Mouse (Mus musculus) embryonic facial prominence, embryonic 13.5 days (tissue): ENCODE results near the gene Mrpl42. TPM values are rescaled to one million over a fixed set of nuclear protein-coding genes. Genes with fewer than 3 reads are reported as not detected.

ENCODE experiments used
- ATAC-seq: fragments of 200-750 bp; cut with Nextera tagmentation; 2 replicates; pipeline ENCODE4 v1.8.0; 2017; ENCODE audit warnings: low read depth; ENCODE audit not compliant: insufficient number of reproducible peaks, insufficient read depth, low FRiP score, low TSS enrichment
- H3K27ac ChIP-seq: fragments of 300-500 bp; sonication (generic); 2 replicates; pipeline ENCODE4 v1.5.1; 2015; ENCODE audit warnings: moderate library complexity, mild to moderate bottlenecking, inconsistent platforms
- H3K27me3 ChIP-seq: fragments of 300-500 bp; sonication (generic); 2 replicates; pipeline ENCODE4 v1.6.1; 2015; ENCODE audit warnings: mild to moderate bottlenecking, inconsistent platforms
- H3K36me3 ChIP-seq: fragments of 300-500 bp; sonication (generic); 2 replicates; pipeline ENCODE4 v1.6.1; 2015; ENCODE audit warnings: mild to moderate bottlenecking, inconsistent platforms
- H3K4me1 ChIP-seq: fragments of 300-500 bp; sonication (generic); 2 replicates; pipeline ENCODE4 v1.6.1; 2015; ENCODE audit warnings: inconsistent platforms
- H3K4me2 ChIP-seq: fragments of 300-500 bp; sonication (generic); 2 replicates; pipeline ENCODE4 v1.6.1; 2015; ENCODE audit warnings: moderate library complexity, mild to moderate bottlenecking, inconsistent platforms
- H3K4me3 ChIP-seq: fragments of 300-500 bp; sonication (generic); 2 replicates; pipeline ENCODE4 v1.5.1; 2015; ENCODE audit warnings: mild to moderate bottlenecking, inconsistent platforms
- H3K9ac ChIP-seq: fragments of 300-500 bp; sonication (generic); 2 replicates; pipeline ENCODE4 v1.6.1; 2015; ENCODE audit warnings: mild to moderate bottlenecking, inconsistent platforms
- H3K9me3 ChIP-seq: fragments of 300-500 bp; sonication (generic); 2 replicates; pipeline ENCODE4 v1.6.1; 2016; ENCODE audit warnings: inconsistent platforms
- WGBS: fragments of 180-500 bp; shearing (Covaris S2); methylation state at CpG from one replicate; pipeline ENCODE4 v1.1.7; 2015; ENCODE audit warnings: mixed read lengths; 5-methylcytosine and 5-hydroxymethylcytosine counted together
- polyA plus RNA-seq: library from polyadenylated mRNA; unstranded; fragments of >200 nt; fragmentation: Nextera tagmentation; extraction: Ambion mirVana; gene quantifications from 2 replicates; pipeline ENCODE4 v1.2.1, GENCODE M21; 2015

The Mrpl42 gene
- polyA plus RNA-seq, 1 experiment from 2014 or later = 316 TPM

GRCm38 (mm10) chr10:95513768-95514556 is 12.2 kb upstream of the Mrpl42 start:
- Histone ChIP-seq H3K27me3 (no peaks in the 10 kb centered on the region), H3K9me3 (no peaks in the 10 kb centered on the region), H3K36me3 (0 out of 2 replicates have a peak, but pooled peaks cover 3% of the 10 kb centered on the region), H3K9ac (peak overlapping the region; percentile 99), H3K4me2 (peak overlapping the region; percentile 64), H3K4me3 (peak overlapping the region; percentile 100), H3K4me1 (peaks cover 14% of the 10 kb centered on the region), H3K27ac (peak overlapping the region; percentile 98)
- 31% methylated on average over 15 of the region's 15 CpGs for WGBS
- ATAC-seq = no peak

- peaks cover 14% of the 10 kb centered on the region for H3K4me1 ChIP-seq
- no peak overlapping the region for H3K27ac ChIP-seq
- no peak for ATAC-seq
- no peaks in the 10 kb centered on the region for H3K9me3 ChIP-seq
- H3K27me3 ChIP-seq = no peaks in the 10 kb centered on the region
- H3K9ac ChIP-seq = no peak overlapping the region
- 82% methylated on average over 8 of the region's 8 CpGs for WGBS
- H3K36me3 ChIP-seq = no peaks in the 10 kb centered on the region
- no peak overlapping the region for H3K4me3 ChIP-seq
- H3K4me2 ChIP-seq = no peak overlapping the region
Observed at GRCm38 (mm10) chr10:95512635-95513034, 10.9 kb upstream of the Mrpl42 start.

- Histone ChIP-seq H3K27me3 (no peaks in the 10 kb centered on the region), H3K9me3 (no peaks in the 10 kb centered on the region), H3K4me3 (no peak overlapping the region), H3K9ac (no peak overlapping the region), H3K27ac (no peak overlapping the region), H3K4me2 (no peak overlapping the region), H3K4me1 (peaks cover 6% of the 10 kb centered on the region), H3K36me3 (no peaks in the 10 kb centered on the region)
- WGBS = 67% methylated on average over 3 of the region's 3 CpGs
- no peak for ATAC-seq
Observed at GRCm38 (mm10) chr10:95509263-95509662, 7.5 kb upstream of the Mrpl42 start.

- H3K27me3 ChIP-seq = no peaks in the 10 kb centered on the region
- WGBS = 72% methylated on average over 6 of the region's 6 CpGs
- no peak overlapping the region for H3K9ac ChIP-seq
- H3K36me3 ChIP-seq = no peaks in the 10 kb centered on the region
- no peak overlapping the region for H3K27ac ChIP-seq
- H3K9me3 ChIP-seq = no peaks in the 10 kb centered on the region
- no peak overlapping the region for H3K4me2 ChIP-seq
- ATAC-seq = no peak
- peaks cover 2% of the 10 kb centered on the region; the same call in 1 of the 2 replicates for H3K4me1 ChIP-seq
- no peak overlapping the region for H3K4me3 ChIP-seq
Observed at GRCm38 (mm10) chr10:95508793-95509192, 7.1 kb upstream of the Mrpl42 start.

GRCm38 (mm10) chr10:95508126-95508525 is 6.4 kb upstream of the Mrpl42 start:
- Histone ChIP-seq H3K36me3 (no peaks in the 10 kb centered on the region), H3K9ac (no peak overlapping the region), H3K27ac (no peak overlapping the region), H3K27me3 (no peaks in the 10 kb centered on the region), H3K4me2 (no peak overlapping the region), H3K4me1 (no peaks in the 10 kb centered on the region), H3K4me3 (no peak overlapping the region), H3K9me3 (no peaks in the 10 kb centered on the region)
- 68% methylated on average over 8 of the region's 8 CpGs for WGBS
- ATAC-seq = no peak

GRCm38 (mm10) chr10:95504341-95504740 is 2.6 kb upstream of the Mrpl42 start:
- WGBS = 26% methylated on average over 1 of the region's 1 CpGs
- H3K9me3 ChIP-seq = no peaks in the 10 kb centered on the region
- ATAC-seq = no peak

GRCm38 (mm10) chr10:95503443-95504235 is 1.9 kb upstream of the Mrpl42 start:
- Histone ChIP-seq H3K27me3 (no peaks in the 10 kb centered on the region), H3K36me3 (no peaks in the 10 kb centered on the region), H3K27ac (no peak overlapping the region), H3K4me2 (no peak overlapping the region), H3K4me3 (no peak overlapping the region), H3K4me1 (peaks cover 11% of the 10 kb centered on the region), H3K9me3 (no peaks in the 10 kb centered on the region), H3K9ac (no peak overlapping the region)
- no peak for ATAC-seq
- WGBS = 84% methylated on average over 14 of the region's 14 CpGs

More at GRCm38 (mm10) chr10:95504341-95504740, 2.6 kb upstream of the Mrpl42 start:
- Histone ChIP-seq H3K9ac (no peak overlapping the region), H3K36me3 (no peaks in the 10 kb centered on the region), H3K27ac (no peak overlapping the region), H3K4me3 (no peak overlapping the region), H3K27me3 (no peaks in the 10 kb centered on the region), H3K4me1 (peaks cover 11% of the 10 kb centered on the region), H3K4me2 (no peak overlapping the region)

- H3K27me3 ChIP-seq = no peaks in the 10 kb centered on the region
- H3K9me3 ChIP-seq = no peaks in the 10 kb centered on the region
- peak overlapping the region; percentile 66 for H3K4me2 ChIP-seq
- H3K9ac ChIP-seq = peak overlapping the region; percentile 90
- peak overlapping the region; percentile 84 for H3K4me3 ChIP-seq
- under 1% methylated on average over 7 of the region's 7 CpGs for WGBS
- H3K36me3 ChIP-seq = peaks cover 15% of the 10 kb centered on the region
- H3K27ac ChIP-seq = peak overlapping the region; percentile 83
- ATAC-seq = no peak
- peaks cover 11% of the 10 kb centered on the region for H3K4me1 ChIP-seq
Observed at GRCm38 (mm10) chr10:95501033-95501432, 707 bp downstream of the Mrpl42 start.

- peaks cover 79% of the 10 kb centered on the region for H3K36me3 ChIP-seq
- no peaks in the 10 kb centered on the region for H3K4me1 ChIP-seq
- H3K27ac ChIP-seq = no peak overlapping the region
- no peak overlapping the region for H3K4me2 ChIP-seq
- H3K9ac ChIP-seq = no peak overlapping the region
- no peak for ATAC-seq
- no peaks in the 10 kb centered on the region for H3K9me3 ChIP-seq
- H3K27me3 ChIP-seq = no peaks in the 10 kb centered on the region
- H3K4me3 ChIP-seq = no peak overlapping the region
- WGBS = 95% methylated on average over 5 of the region's 5 CpGs
Observed at GRCm38 (mm10) chr10:95494268-95494667, 7.5 kb downstream of the Mrpl42 start.

GRCm38 (mm10) chr10:95489653-95490052 is 12.1 kb downstream of the Mrpl42 start:
- Histone ChIP-seq H3K9me3 (no peaks in the 10 kb centered on the region), H3K36me3 (peaks cover 97% of the 10 kb centered on the region), H3K27ac (no peak overlapping the region), H3K4me1 (no peaks in the 10 kb centered on the region), H3K4me2 (no peak overlapping the region), H3K27me3 (no peaks in the 10 kb centered on the region), H3K9ac (no peak overlapping the region), H3K4me3 (no peak overlapping the region)
- ATAC-seq = no peak
- WGBS = 82% methylated on average over 2 of the region's 2 CpGs

- Histone ChIP-seq H3K27me3 (no peaks in the 10 kb centered on the region), H3K9me3 (no peaks in the 10 kb centered on the region), H3K4me2 (no peak overlapping the region), H3K36me3 (peaks cover 21% of the 10 kb centered on the region), H3K9ac (no peak overlapping the region), H3K27ac (no peak overlapping the region), H3K4me1 (no peaks in the 10 kb centered on the region), H3K4me3 (no peak overlapping the region)
- ATAC-seq = no peak
- WGBS = 85% methylated on average over 11 of the region's 11 CpGs
Observed at GRCm38 (mm10) chr10:95477516-95477915, 24.2 kb downstream of the Mrpl42 start.

GRCm38 (mm10) chr10:95475923-95476322 is 25.8 kb downstream of the Mrpl42 start:
- Histone ChIP-seq H3K4me3 (no peak overlapping the region), H3K27ac (no peak overlapping the region), H3K9me3 (no peaks in the 10 kb centered on the region), H3K36me3 (peaks cover 11% of the 10 kb centered on the region), H3K4me2 (no peak overlapping the region), H3K9ac (no peak overlapping the region), H3K4me1 (no peaks in the 10 kb centered on the region), H3K27me3 (no peaks in the 10 kb centered on the region)
- 9% methylated on average over 10 of the region's 10 CpGs for WGBS
- no peak for ATAC-seq
